Mouse (Mus musculus) bone marrow macrophage, adult 2 months (primary cell): ENCODE data around the gene Gnb1l.

Experiments
- CTCF ChIP-seq: IDR thresholded peaks from 2 replicates; pipeline ENCODE4 v1.5.1; 2012; ENCODE audit warnings: low read depth, mild to moderate bottlenecking, low read length, moderate library complexity
- POLR2A ChIP-seq: IDR thresholded peaks from 2 replicates; pipeline ENCODE4 v1.6.1; 2012; ENCODE audit warnings: mild to moderate bottlenecking, low read depth, low read length, borderline replicate concordance

- TF ChIP-seq CTCF (no peak), POLR2A (no peak)
Measured at GRCm38 (mm10) chr16:18455407-18455806, 43.1 kb upstream of the Gnb1l start.
